Comparison of ENCODE assay signal across 8 mouse cellular contexts in the genomic region with DNA sequence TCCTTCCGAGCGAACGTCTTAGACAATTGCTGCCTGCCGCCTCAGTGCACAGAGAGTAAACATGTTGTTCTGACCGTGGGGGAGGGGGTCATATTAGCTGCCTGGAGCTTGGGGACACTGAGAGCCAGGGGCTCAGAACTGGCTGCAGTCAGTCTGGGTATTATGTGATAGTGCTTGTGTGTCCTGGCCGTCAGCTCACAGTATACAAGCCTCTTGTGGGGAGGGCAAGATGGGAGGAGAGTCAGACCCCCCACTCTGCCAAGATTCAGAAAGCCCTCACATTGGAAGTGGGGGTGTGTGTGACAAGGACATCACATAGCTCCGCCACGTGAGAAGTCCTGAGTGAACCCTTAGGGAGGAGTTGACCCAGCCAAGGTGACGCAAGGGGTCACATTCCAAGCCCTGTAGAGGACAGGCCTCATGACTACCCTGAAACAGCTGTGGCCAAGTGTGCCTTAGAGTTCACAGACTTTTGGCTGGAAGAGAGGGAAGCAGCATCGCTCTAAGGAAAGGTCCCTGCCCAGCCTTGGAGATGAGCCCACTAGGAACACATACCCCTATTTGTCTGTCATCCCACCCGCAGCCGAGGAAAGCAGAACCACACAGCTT. TPM values are rescaled to one million over a fixed set of nuclear protein-coding genes. Genes with fewer than 3 reads are reported as not detected.
DNase-seq lines count a peak whose midpoint lies in the region; ATAC-seq and TF ChIP-seq lines count a peak whose summit lies in the region.

No protein-coding gene starts in this region.

- intact Hi-C loops in left cerebral cortex, postnatal 4 days (cut with DNase I), result no loop called here
- intact Hi-C loops in heart, postnatal 14 days (cut with DNase I), result no loop called here

- H3K4me2 ChIP-seq in midbrain, embryonic 14.5 days (ENCODE audit: low read length), result peak overlapping the region; percentile 12; the same call in 1 of the 2 replicates

- no peaks in the 10 kb centered on the region for H3K9me3 ChIP-seq in midbrain, embryonic 14.5 days (ENCODE audit: control insufficient read depth, low read length)

- H3K27me3 ChIP-seq in midbrain, embryonic 14.5 days (ENCODE audit: control insufficient read depth, insufficient read depth, low read length), result peaks cover 47% of the 10 kb centered on the region

- H3K27ac ChIP-seq in embryonic fibroblast, embryonic 13.5 days (ENCODE audit: insufficient read depth, low read length), result peak overlapping the region; percentile 97
- no peak overlapping the region for H3K27ac ChIP-seq in midbrain, embryonic 14.5 days (replicated peaks; ENCODE audit: low read depth, low read length)

- WGBS in midbrain, embryonic 14.5 days, result 34% methylated on average over 12 of the region's 12 CpGs

- peaks cover 28% of the 10 kb centered on the region for H3K4me1 ChIP-seq in embryonic fibroblast, embryonic 13.5 days (ENCODE audit: control insufficient read depth, insufficient read depth, low read length)
- peaks cover 25% of the 10 kb centered on the region for H3K4me1 ChIP-seq in midbrain, embryonic 14.5 days (ENCODE audit: control insufficient read depth, insufficient read depth, low read length)

- peak overlapping the region; percentile 41 for H3K4me3 ChIP-seq in embryonic fibroblast, embryonic 13.5 days (ENCODE audit: insufficient read depth, low read length)
- H3K4me3 ChIP-seq in midbrain, embryonic 14.5 days (replicated peaks; ENCODE audit: low read depth, low read length), result 0 out of 2 replicates have a peak overlapping the region, but pooled peaks have one; percentile 7

- peak; percentile 10 for DNase-seq in left cerebral cortex, postnatal 4 days
- DNase-seq in left cerebral cortex, adult 18-20 months (ENCODE audit: low spot score in 2 of 2), result no peak
- peak; percentile 85 to 91 for DNase-seq in heart, postnatal 14 days
- DNase-seq in kidney, postnatal 4 days, result peak; percentile 78 to 85
- no peak for DNase-seq in midbrain, embryonic 14.5 days
- DNase-seq in layer of hippocampus, adult 9-11 months, result no peak
- no peak for DNase-seq in right cerebral cortex, adult 2 months (ENCODE audit: low spot score in 2 of 2)

- no peak overlapping the region for H3K9ac ChIP-seq in midbrain, embryonic 14.5 days (replicated peaks; ENCODE audit: low read length)

- TF ChIP-seq POLR2A in embryonic fibroblast, embryonic 13.5 days (IDR thresholded peaks at IDR 0.05; ENCODE audit: low read depth, low read length), result peak; percentile 40; the same call in 1 of the 2 replicates

- ATAC-seq in midbrain, embryonic 14.5 days (ENCODE audit: low FRiP score, low TSS enrichment), result no peak

- no peaks in the 10 kb centered on the region for H3K36me3 ChIP-seq in midbrain, embryonic 14.5 days (ENCODE audit: control insufficient read depth, insufficient read depth, low read length)

- no peak for TF ChIP-seq CTCF in embryonic fibroblast, embryonic 13.5 days (IDR thresholded peaks at IDR 0.05; ENCODE audit: borderline replicate concordance, insufficient read depth, low read length)

RNA-seq across cellular contexts. Expression of a gene that starts 3.8 kb away (rescaled TPM):
- total RNA-seq in left cerebral cortex, postnatal 4 days (2021), result 10 to 100 TPM in 1 of 2 experiments, 1 to 10 TPM in 1; 8.5 to 11.4 TPM
- total RNA-seq in left cerebral cortex, adult 18-20 months (2021), result 10 to 100 TPM; 16.0 to 21.8 TPM
- 61.8 and 71.1 TPM in 2 replicates for polyA plus RNA-seq in embryonic fibroblast, embryonic 13.5 days (2011; ENCODE audit: insufficient read length, low read depth, missing spikeins)
- total RNA-seq in heart, postnatal 14 days (2021), result 100 to 1,000 TPM; 119 to 121 TPM
- polyA plus RNA-seq in midbrain, embryonic 14.5 days (2014; fragmentation: Nextera tagmentation; extraction: Ambion mirVana), result 3.6 and 8.9 TPM in 2 replicates

RNA-seq across cellular contexts. Expression of a gene that starts 30.5 kb away (rescaled TPM):
- 100 to 1,000 TPM; 206 to 211 TPM for total RNA-seq in left cerebral cortex, postnatal 4 days (2021)
- 100 to 1,000 TPM; 173 to 179 TPM for total RNA-seq in left cerebral cortex, adult 18-20 months (2021)
- polyA plus RNA-seq in embryonic fibroblast, embryonic 13.5 days (2011; ENCODE audit: insufficient read length, low read depth, missing spikeins), result 309 and 317 TPM in 2 replicates
- 100 to 1,000 TPM; 130 to 147 TPM for total RNA-seq in heart, postnatal 14 days (2021)
- polyA plus RNA-seq in midbrain, embryonic 14.5 days (2014; fragmentation: Nextera tagmentation; extraction: Ambion mirVana), result 76.7 and 98.8 TPM in 2 replicates

RNA-seq across cellular contexts. Expression of a gene that starts 32.0 kb away (rescaled TPM):
- 100 to 1,000 TPM; 115 to 118 TPM for total RNA-seq in left cerebral cortex, postnatal 4 days (2021)
- total RNA-seq in left cerebral cortex, adult 18-20 months (2021), result 100 to 1,000 TPM; 153 to 163 TPM
- 35.5 and 36.0 TPM in 2 replicates for polyA plus RNA-seq in embryonic fibroblast, embryonic 13.5 days (2011; ENCODE audit: insufficient read length, low read depth, missing spikeins)
- 10 to 100 TPM; 14.0 to 17.5 TPM for total RNA-seq in heart, postnatal 14 days (2021)
- polyA plus RNA-seq in midbrain, embryonic 14.5 days (2014; fragmentation: Nextera tagmentation; extraction: Ambion mirVana), result 40.2 and 52.5 TPM in 2 replicates

RNA-seq across cellular contexts. Expression of a gene that starts 40.1 kb away (rescaled TPM):
- 1 to 10 TPM; 1.6 to 2.0 TPM for total RNA-seq in left cerebral cortex, postnatal 4 days (2021)
- total RNA-seq in left cerebral cortex, adult 18-20 months (2021), result 10 to 100 TPM; 60.2 to 61.6 TPM
- polyA plus RNA-seq in embryonic fibroblast, embryonic 13.5 days (2011; ENCODE audit: insufficient read length, low read depth, missing spikeins), result 43.0 and 55.0 TPM in 2 replicates
- 10 to 100 TPM; 42.0 to 51.8 TPM for total RNA-seq in heart, postnatal 14 days (2021)
- 1.3 and 1.6 TPM in 2 replicates for polyA plus RNA-seq in midbrain, embryonic 14.5 days (2014; fragmentation: Nextera tagmentation; extraction: Ambion mirVana)

RNA-seq across cellular contexts. Expression of a gene that starts 46.3 kb away (rescaled TPM):
- not detected for total RNA-seq in left cerebral cortex, postnatal 4 days (2021)
- under 1 TPM in 1 of 2 experiments, not detected in 1; 0.30 TPM for total RNA-seq in left cerebral cortex, adult 18-20 months (2021)
- 1.3 and 2.6 TPM in 2 replicates for polyA plus RNA-seq in embryonic fibroblast, embryonic 13.5 days (2011; ENCODE audit: insufficient read length, low read depth, missing spikeins)
- under 1 TPM in 1 of 2 experiments, not detected in 1; 0.17 TPM for total RNA-seq in heart, postnatal 14 days (2021)
- not detected in 2 replicates for polyA plus RNA-seq in midbrain, embryonic 14.5 days (2014; fragmentation: Nextera tagmentation; extraction: Ambion mirVana)

Comparison
In these comparisons a context has a peak if more than half of its experiments do, and no peak if none do; other contexts are left out.
1. DNase-seq: peak in left cerebral cortex, postnatal 4 days (single experiment), heart, postnatal 14 days (2 of 2) and kidney, postnatal 4 days (2 of 2); none in left cerebral cortex, adult 18-20 months (0 of 2), midbrain, embryonic 14.5 days (single experiment), layer of hippocampus, adult 9-11 months (single experiment) and right cerebral cortex, adult 2 months (0 of 2).
2. RNA of a gene that starts 3.8 kb away (total RNA-seq): 119 to 121 TPM in heart, postnatal 14 days; 16.0 to 21.8 TPM in left cerebral cortex, adult 18-20 months and 8.5 to 11.4 TPM in left cerebral cortex, postnatal 4 days; every median in the first group is over 4 times any median in the second.
3. RNA of a gene that starts 32.0 kb away (total RNA-seq): 153 to 163 TPM in left cerebral cortex, adult 18-20 months and 115 to 118 TPM in left cerebral cortex, postnatal 4 days; 14.0 to 17.5 TPM in heart, postnatal 14 days; every median in the first group is over 4 times any median in the second.